Mouse (Mus musculus) mouse embryonic stem cell (cell line): Measurements from ENCODE around the gene Scn1b.

Experiments
- in situ Hi-C, 2 experiments: fragments of 300-500 bp; cut with MboI; formaldehyde crosslinking; loops; 1 replicate in 1 of 2; 3 replicates in 1 of 2; pipeline ENCODE4 v1.14.3; 2019 to 2020; ENCODE audit warnings: low sequenced_read_pairs in 2 of 2, low pct_unique_long_range_greater_than_20kb in 1 of 2, mixed read lengths in 1 of 2; ENCODE audit not compliant: unreplicated experiment in 1 of 2

The Scn1b gene

GRCm38 (mm10) chr7:31122641-31123631 is 3.9 kb downstream of the Scn1b start:
- in situ Hi-C loops, result no loop called here

DNA sequence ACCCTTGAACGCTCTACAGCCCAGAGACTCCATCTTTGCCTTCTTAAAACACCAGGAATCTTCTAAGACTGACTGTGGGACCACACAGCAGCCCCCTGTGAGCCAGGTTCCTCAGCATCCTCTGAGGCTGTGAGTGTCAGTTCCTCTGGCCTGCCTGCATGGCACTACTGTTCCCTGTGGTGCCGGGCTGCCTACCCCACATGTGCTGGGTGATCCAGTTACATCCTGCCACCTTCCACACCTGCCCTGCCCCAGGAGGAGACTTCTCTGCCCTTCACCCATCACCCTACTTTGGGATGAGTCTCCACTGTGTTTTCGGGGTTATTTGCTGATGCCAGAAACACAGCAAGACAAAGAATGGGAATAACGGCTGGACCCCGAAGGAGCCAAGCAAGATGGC is 7.2 kb downstream of the Scn1b start:
- in situ Hi-C loops, result no loop called here

DNA sequence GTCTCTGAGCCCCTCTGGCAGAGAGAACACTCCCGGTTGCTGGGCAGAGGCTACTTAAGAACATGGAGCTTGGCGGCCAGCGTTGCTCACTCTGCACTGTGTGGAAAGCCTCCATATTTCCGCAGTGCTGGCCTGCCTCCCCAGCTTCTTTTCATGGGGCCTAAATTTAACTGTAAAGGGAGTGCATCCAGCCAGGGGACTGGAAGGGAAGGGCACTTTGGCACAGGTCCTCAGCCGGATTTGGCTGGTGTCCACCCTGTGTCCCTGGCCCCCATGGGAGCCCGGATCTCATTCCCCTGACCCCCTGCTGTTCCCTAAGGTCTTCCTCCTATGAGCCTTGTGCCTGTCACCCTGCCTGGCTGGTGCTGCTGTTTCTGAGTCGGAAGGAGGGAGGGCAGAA is 8.3 kb downstream of the Scn1b start:
- in situ Hi-C loops, result no loop called here

DNA sequence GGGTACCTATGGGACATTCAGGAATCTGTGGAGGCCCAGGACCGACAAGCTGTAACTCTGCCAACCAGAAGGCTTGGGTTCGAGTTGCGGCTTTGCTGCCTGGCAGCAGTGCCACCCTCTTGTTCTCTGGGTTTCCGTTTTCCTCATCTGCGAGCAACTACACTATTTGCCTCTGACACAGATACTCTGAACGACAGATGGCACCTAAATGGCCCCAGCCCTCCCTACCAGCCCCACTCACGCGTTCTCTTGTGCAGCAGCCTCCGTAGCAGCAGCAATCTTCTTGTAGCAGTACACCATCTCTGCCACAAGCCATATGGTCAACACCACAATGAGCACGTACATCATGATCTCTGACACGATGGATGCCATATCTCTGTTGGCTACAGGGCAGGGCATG is 9.3 kb downstream of the Scn1b start:
- in situ Hi-C loops, result no loop called here

GRCm38 (mm10) chr7:31116721-31117145 is 10.1 kb downstream of the Scn1b start:
- in situ Hi-C loops, result no loop called here

DNA sequence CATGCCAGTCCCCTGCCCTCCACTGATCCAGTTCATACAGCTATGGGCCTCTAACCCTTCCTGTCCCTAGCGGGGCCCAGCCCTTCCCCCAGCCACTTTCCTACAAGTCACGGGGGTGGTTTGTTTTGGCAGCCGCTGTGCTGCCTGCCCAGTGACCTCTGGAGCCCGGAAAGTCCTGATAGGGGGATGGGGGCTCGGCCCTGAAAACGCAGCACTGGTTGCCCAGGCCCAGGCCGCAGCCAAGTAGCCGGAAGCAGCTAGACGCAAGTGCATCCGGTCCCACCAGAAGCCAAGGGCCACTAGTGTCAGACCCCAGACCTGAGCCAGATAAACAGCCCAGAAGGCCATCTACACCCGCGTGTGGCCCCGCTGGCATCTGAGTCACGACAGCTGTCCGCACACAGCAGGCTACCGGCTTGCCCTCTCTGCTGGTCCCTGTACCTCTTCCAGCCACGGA is 11.2 kb downstream of the Scn1b start:
- in situ Hi-C loops, result no loop called here

GRCm38 (mm10) chr7:31115182-31115581 is 11.6 kb downstream of the Scn1b start, which contains the start of gene Hpn:
Gene Hpn (minus strand): TSS chr7:31115290.
- in situ Hi-C loops, result no loop called here

DNA sequence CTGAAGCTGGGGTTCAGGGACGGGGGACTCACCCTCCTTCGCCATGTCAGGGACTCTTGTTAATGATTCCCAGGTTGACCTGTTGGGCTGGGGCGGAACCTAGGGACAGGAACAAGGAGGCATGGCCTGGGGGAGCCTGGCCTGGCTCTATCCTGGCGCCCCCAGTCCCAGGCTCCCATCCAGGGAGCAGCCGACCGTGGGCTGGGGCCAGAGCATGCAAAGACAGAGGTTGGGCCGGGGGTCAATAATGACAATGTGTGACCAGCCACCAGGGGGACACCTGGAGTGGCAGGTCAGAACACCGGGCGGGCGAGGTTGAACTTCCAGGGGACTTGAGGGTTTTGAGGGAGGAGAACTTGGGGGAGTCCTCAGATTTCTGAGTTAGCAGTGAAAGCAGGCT is 12.2 kb downstream of the Scn1b start:
- in situ Hi-C loops, result no loop called here

- in situ Hi-C loops, result no loop called here
Observed at GRCm38 (mm10) chr7:31113800-31114199, 13.0 kb downstream of the Scn1b start.

GRCm38 (mm10) chr7:31112036-31112435 is 14.8 kb downstream of the Scn1b start:
- in situ Hi-C loops, result no loop called here

DNA sequence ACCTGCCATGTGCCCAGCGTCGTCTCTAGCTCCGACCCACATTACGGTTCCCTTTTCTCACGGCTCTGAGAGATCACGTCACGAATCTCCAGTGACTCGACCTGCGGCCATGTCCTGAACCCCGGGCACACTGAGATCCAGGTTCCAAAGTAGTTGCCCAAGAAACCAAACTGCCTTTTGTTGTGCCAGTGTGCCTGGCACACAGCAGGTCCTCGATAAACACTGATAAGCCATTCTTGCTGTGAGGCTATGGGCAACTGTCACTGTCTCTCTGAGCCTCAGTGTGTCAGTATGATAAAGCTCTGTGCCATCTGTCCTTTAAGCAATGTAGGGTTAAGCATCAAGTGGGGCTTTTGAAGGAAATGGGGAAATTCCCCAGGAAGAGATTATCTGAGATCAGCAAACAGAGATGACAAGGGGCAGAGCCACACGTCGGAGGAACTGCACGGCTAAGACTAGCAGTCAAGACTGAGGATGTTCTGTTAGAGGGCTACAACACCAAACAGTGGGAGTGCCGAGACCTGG is 15.9 kb downstream of the Scn1b start:
- in situ Hi-C loops, result no loop called here

DNA sequence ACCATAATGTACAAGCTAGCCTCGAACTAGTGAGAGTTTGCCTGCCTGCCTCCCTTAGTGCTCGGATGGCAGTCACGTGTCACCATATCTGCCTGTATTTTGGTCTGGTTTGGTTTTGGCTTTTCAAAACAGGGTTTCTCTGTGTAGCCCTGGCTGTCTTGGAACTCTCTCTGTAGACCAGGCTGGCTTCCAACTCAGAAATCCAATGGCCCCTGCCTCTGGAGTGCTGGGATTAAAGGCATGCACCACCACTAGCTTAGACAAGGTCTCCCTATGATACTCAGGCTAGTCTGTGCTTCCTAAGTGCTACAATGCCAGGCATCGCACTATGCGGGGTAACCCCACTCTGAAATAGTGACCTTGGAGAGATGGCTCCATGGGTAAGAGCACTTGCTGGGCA is 17.0 kb downstream of the Scn1b start:
- in situ Hi-C loops, result no loop called here

- in situ Hi-C loops, result no loop called here
Observed at GRCm38 (mm10) chr7:31109091-31109490, 17.7 kb downstream of the Scn1b start.

- in situ Hi-C loops, result no loop called here
Observed at GRCm38 (mm10) chr7:31107781-31108180, 19.0 kb downstream of the Scn1b start.

DNA sequence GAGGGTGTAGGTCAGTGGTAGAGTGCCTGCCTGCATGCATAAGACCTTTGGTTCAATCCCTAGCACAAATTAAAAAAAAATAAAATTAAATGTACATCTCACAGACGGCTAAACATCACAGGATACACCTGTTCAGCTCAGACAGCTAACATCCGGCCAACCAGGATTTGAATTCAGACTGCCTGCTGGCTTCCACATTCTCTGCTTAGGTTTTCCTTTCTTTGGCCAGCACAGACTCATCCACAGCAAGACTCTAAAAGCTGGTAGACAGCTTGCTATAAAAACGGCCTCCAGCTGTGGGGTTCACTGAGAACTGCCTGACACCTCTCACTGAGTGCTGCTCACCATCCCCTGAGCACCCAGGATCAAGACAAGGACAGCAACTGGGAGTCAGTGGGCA is 20.6 kb downstream of the Scn1b start:
- in situ Hi-C loops, result no loop called here

- in situ Hi-C loops, result no loop called here
Observed at GRCm38 (mm10) chr7:31105061-31105768, 21.6 kb downstream of the Scn1b start.

- in situ Hi-C loops, result loop anchor here in 1 of 2 experiments (5.0 kb wide), 1 partner anchor 77 kb away; no protein-coding TSS in a partner anchor
Observed at GRCm38 (mm10) chr7:31100786-31101185, 26.0 kb downstream of the Scn1b start.

DNA sequence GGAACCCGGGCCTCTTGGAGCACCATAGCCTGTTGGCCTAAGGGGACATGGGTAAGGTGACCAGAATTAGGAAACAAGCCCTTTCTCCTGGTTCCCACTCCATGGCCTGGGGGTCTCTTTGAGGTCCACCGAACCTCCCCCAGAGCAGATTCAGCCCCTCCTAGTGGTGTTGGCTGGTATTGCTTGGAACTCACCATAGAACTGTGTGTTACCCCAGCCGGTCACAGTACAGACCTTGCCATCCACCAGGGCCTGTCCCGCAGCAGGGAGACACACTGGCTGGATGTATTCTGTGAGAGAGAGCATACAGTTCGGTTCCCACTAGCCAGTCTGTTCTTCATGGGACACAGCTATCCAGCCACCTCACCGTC is 27.2 kb downstream of the Scn1b start:
- in situ Hi-C loops, result loop anchor here in 1 of 2 experiments (10.0 kb wide), 1 partner anchor 125 kb away; the partner anchor contains the start of genes Fam187b and Lsr
